13 mouse cellular contexts compared by ENCODE assay signal in genomic region chr9:86961663-86962062, GRCm38 (mm10). TPM values are rescaled to one million over a fixed set of nuclear protein-coding genes. Genes with fewer than 3 reads are reported as not detected.
DNase-seq lines count a peak whose midpoint lies in the region; ATAC-seq lines count a peak whose summit lies in the region.
"Had no signal": no experiment of that assay in that cellular context is flagged by ENCODE, and none has a peak within 500 bp of the region (broad histone marks: within the 10 kb centered on the region; RNA-seq: fewer than 3 reads in every experiment).

No protein-coding gene starts in this region.

- no peaks in the 10 kb centered on the region for H3K4me1 ChIP-seq in kidney, embryonic 16.5 days (ENCODE audit: insufficient read depth, low read length)
- no peaks in the 10 kb centered on the region for H3K4me1 ChIP-seq in forebrain, embryonic 12.5 days
- H3K4me1 ChIP-seq: liver, embryonic 15.5 days had no signal

- ATAC-seq in kidney, embryonic 16.5 days (ENCODE audit: low FRiP score, low TSS enrichment) = no peak
- no peak for ATAC-seq in forebrain, embryonic 12.5 days (ENCODE audit: low FRiP score)
- ATAC-seq: activated CD4-positive, CD25-positive, alpha-beta regulatory T cell, adult 4 months had no signal

- no peak overlapping the region for H3K9ac ChIP-seq in kidney, embryonic 16.5 days (replicated peaks; ENCODE audit: low read length)
- H3K9ac ChIP-seq in forebrain, embryonic 12.5 days = no peak overlapping the region
- H3K9ac ChIP-seq: liver, embryonic 15.5 days had no signal

- no peaks in the 10 kb centered on the region for H3K27me3 ChIP-seq in kidney, embryonic 16.5 days (ENCODE audit: insufficient read depth, low read length)
- no peaks in the 10 kb centered on the region for H3K27me3 ChIP-seq in forebrain, embryonic 12.5 days
- H3K27me3 ChIP-seq: liver, embryonic 15.5 days had no signal

- H3K4me2 ChIP-seq in kidney, embryonic 16.5 days (replicated peaks; ENCODE audit: low read depth, low read length) = no peak overlapping the region
- H3K4me2 ChIP-seq in forebrain, embryonic 12.5 days = no peak overlapping the region
- H3K4me2 ChIP-seq: liver, embryonic 15.5 days had no signal

- peak; percentile 36 to 50 for DNase-seq in adrenal gland, adult (ENCODE audit: inconsistent age in 2 of 2, low spot score in 1 of 2)
- DNase-seq in adrenal gland, adult 8-10 months = no peak
- DNase-seq in urinary bladder, postnatal 14 days (ENCODE audit: low spot score) = peak; percentile 5
- DNase-seq in urinary bladder, postnatal 10 days (ENCODE audit: low spot score) = no peak
- DNase-seq in layer of hippocampus, adult 18-20 months (ENCODE audit: low spot score in 2 of 2) = peak; percentile 29 to 51
- DNase-seq in spleen, postnatal 10 days (ENCODE audit: low spot score in 2 of 2) = no peak
- DNase-seq: kidney, postnatal 36 days had no signal

- no peak overlapping the region for H3K4me3 ChIP-seq in kidney, embryonic 16.5 days (ENCODE audit: low read length)
- H3K4me3 ChIP-seq in forebrain, embryonic 12.5 days (replicated peaks) = no peak overlapping the region
- H3K4me3 ChIP-seq: liver, embryonic 15.5 days had no signal

- no peak overlapping the region for H3K27ac ChIP-seq in kidney, embryonic 16.5 days (ENCODE audit: low read length)
- H3K27ac ChIP-seq in forebrain, embryonic 12.5 days = no peak overlapping the region
- H3K27ac ChIP-seq: liver, embryonic 15.5 days had no signal

- 58% methylated on average over 3 of the region's 3 CpGs for WGBS in kidney, embryonic 16.5 days
- 78% methylated on average over 3 of the region's 3 CpGs for WGBS in forebrain, embryonic 12.5 days

- no peaks in the 10 kb centered on the region for H3K36me3 ChIP-seq in kidney, embryonic 16.5 days (ENCODE audit: insufficient read depth, low read length)
- no peaks in the 10 kb centered on the region for H3K36me3 ChIP-seq in forebrain, embryonic 12.5 days (replicated peaks)
- H3K36me3 ChIP-seq: liver, embryonic 15.5 days had no signal

- H3K9me3 ChIP-seq in kidney, embryonic 16.5 days (ENCODE audit: low read length) = no peaks in the 10 kb centered on the region
- no peaks in the 10 kb centered on the region for H3K9me3 ChIP-seq in forebrain, embryonic 12.5 days
- H3K9me3 ChIP-seq: liver, embryonic 15.5 days had no signal

RNA-seq across cellular contexts. Expression of gene Ripply2, which starts 53.7 kb away (rescaled TPM):
- total RNA-seq in adrenal gland, adult 8-10 months (2022) = 1 to 10 TPM; 1.4 to 3.0 (median 2.0) TPM
- 10 to 100 TPM in 1 of 2 experiments, 1 to 10 TPM in 1; 8.0 to 10.9 TPM for total RNA-seq in layer of hippocampus, adult 18-20 months (2021)
- polyA plus RNA-seq in kidney, embryonic 16.5 days (2015; fragmentation: Nextera tagmentation; extraction: Ambion mirVana) = 0.90 and 2.1 TPM in 2 replicates
- polyA plus RNA-seq in forebrain, embryonic 12.5 days (2016; fragmentation: Nextera tagmentation; extraction: Ambion mirVana) = 2.2 and 2.5 TPM in 2 replicates
- total RNA-seq: neutrophil, adult 5-6 weeks had no signal
- polyA plus RNA-seq: activated CD4-positive, CD25-positive, alpha-beta regulatory T cell, adult 4 months; liver, embryonic 15.5 days; urinary bladder, adult 2 months had no signal

Comparison
In these comparisons a context has a peak if more than half of its experiments do, and no peak if none do; other contexts are left out.
1. DNase-seq: peak in adrenal gland, adult (2 of 2), urinary bladder, postnatal 14 days (single experiment) and layer of hippocampus, adult 18-20 months (2 of 2); none in adrenal gland, adult 8-10 months (single experiment), urinary bladder, postnatal 10 days (single experiment) and spleen, postnatal 10 days (0 of 2).